Mouse (Mus musculus): Measurements from ENCODE around the gene Frmd8.

Frmd8 gene

DNA sequence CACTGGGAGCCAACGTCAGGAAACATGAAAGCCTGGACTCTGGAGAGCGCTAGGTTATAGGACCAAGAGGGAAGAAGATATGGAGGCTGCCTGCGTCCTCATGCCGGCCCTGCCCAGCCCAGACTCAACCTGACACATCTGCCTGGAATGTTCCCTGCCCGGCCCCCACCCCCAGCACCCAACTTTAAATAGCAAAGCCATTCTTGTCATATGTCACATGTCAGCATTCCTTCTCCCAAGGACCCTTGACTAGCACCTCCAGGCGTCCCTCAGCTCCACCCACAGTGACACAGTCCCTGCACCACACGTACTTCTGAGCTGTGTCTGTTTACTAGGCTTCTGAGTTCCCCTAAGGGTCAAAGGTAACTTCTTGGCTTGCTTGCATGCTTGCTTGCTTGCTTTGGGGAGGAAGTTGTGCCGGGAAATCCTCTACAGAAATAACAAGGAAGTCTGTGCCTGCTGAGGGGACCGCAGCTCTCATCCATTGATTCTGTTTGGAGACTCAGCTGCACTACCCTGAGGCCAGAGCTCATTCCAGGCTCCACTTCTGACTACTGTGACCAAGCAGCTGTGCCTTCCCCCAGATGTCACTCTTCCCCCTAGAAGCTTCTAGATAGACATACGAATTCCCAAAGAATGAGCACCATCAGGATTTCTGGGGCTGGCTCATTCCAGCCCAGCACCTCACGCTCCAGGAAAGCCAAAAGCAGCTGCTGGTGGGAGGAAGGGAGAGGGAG, 64.8 kb downstream of the Frmd8 start:
- intact Hi-C loops (cut with DNase I) = no loop called here

DNA sequence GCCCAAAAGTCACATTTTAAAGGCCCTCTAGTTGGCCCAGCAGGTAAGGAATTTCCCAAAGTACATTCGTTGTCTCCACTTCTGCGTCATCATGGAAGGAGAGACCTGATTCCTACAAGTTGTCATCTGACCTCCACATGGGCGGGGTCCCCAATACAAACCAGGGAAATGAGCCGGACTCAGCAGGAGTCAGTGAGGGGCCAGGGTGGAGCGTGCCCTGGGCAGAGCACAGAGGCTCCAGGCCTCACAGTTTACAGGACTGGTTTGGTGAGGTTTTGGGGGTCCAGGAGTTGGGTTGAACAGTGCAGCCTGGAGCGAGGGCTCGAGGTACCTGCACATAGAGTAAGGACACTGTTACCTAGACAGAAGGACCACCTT, 65.4 kb downstream of the Frmd8 start:
- intact Hi-C loops (cut with DNase I) = no loop called here

DNA sequence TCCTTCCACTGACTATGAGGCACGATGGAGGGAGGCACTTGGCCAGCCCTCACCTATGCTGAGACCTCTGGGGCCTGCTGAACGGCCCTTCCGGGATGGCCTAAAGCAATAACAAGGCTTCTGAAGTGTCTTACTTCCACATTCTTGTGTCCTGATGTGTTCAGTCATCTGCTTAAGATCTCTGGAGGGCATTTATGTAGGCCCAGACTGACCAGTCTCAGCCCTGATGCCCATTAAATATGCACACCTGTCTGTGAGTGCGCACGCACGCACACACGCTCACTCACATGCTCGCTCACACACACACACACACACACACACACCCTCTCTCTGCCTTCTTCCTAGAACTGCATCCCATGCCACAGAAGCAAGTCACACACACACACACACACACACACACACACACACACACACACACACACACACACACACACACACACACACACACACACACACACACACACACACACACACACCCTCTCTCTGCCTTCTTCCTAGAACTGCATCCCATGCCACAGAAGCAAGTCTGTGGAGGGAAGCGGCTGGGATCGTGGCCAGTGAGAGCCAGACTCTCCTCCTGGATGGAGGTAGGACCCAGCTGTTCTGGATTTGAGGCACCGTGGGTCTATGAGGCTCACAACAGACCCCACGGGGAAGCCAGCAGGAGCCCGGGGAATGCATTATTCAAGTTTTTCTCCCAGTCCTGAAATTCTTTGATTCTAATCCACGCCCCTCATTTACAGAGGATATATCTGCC, 65.9 kb downstream of the Frmd8 start:
- intact Hi-C loops (cut with DNase I) = no loop called here

DNA sequence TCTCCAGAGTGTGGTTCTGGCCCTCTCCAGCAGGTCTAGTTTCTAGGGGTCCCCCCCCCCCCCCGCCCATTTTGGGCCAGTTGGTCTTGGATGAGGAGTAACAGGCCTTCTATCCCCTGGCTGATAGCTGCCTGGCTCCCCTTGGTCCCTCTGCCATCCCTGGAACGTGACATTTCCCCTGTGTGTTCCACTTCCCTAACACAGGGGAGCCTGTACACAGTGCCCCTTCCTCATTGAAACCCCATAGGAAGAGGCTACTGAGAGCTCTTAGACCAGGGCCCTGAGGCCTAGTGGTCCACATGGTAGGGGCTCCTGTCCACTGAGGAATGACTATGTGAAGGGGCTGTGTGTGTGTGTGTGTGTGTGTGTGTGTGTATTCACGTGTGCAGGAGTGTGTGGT, 67.3 kb downstream of the Frmd8 start:
- intact Hi-C loops (cut with DNase I) = no loop called here

DNA sequence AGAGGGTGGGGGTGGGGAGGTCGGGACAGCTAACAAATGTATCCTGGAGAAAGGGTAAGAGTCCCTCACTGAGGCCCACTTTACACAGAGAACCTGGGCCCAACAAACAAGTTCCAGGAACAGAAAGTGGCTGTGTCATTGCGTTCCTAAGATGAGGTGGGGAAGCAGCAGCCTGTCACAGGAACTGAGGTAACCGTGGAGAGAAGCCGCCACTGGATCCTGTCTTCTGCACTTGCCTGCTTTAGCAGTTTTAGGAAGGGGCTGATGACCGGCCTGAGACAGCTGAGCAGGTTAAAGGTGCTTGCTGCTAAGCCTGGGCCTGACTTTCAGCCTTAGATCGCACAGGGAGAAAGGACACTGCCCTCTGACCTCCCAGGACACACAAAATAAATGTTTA, 68.3 kb downstream of the Frmd8 start:
- intact Hi-C loops (cut with DNase I) = no loop called here

DNA sequence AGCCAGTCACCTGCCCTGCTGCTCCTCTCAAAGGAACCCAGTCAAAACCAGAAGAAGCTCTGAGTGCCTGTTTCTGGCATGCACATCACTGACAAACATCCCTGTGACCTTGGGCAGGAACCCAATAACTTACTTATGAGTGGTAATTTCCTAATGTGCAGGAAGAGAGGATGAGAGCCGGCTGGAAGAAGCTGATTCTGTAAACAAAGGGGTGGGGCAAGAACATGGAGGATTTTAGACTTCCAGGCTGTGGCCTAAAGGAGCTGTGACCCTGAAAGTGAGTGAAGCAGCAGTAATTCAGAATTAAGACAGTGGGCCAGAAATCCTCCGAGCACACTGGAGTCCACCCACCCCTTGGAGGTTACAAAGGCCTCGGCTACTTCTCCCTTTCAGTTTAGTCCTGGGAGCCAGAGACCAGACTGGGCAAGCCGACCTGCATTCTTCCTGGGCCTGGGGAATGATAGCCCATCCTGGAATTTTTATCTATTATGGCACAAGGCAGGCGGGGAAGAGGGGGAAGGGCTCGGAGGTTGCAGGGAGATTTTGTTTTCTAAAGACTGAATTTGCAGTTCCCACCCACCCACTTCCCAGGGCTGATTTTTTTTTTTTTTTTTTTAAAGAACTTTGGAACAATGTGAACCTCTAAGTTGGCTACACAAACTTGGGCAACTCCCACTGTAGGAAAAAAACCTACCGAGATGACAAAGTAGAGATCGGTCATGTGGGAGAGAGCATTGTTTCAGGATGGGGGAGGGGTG, 68.8 kb downstream of the Frmd8 start:
- intact Hi-C loops (cut with DNase I) = no loop called here

DNA sequence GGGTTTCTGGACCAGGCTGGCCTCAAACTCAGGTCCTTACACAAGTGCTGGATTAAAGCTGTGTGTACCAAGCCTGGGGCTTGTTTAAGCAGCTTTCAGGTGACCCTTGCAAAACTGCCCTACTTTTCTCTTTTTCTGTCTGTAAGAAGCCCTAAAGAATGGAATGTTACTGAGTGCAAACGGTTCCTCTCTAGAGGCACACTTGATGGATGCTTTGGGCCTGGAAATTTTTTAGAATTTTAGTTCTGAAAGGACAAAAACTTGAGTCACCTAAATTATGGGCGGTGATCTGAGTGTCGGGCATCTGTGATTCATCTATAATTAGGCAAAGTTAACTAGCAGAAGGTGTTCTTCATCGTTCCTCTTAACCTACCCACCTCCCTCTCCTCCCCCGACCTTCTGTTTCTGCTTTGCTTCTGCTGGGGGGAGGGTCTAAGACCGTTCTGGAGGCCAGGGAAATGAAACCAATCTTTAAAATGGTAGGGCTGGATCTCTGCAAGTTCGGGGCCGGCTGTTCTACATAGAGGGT, 70.6 kb downstream of the Frmd8 start:
- intact Hi-C loops (cut with DNase I) = no loop called here

DNA sequence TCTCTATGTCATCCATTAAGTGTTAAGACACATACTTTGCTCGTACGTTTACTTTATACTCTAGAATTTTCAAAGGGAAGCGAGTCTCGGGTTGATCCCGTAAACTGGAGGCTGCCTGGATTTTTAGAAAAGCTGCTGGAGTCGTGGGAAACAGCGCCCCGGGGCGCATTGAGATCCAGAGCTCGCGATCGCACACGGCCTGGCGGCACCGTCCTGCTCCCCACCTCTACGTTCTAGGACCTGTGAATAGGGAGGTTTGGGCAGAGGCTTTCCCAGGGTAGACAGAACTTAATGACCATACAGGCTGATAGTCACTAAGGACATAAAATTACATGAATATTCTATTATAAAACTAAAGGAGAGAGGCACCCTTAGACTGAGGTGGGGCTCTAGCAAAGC, 71.2 kb downstream of the Frmd8 start:
- intact Hi-C loops (cut with DNase I) = loop anchor here (2.0 kb wide), 1 partner anchor 41 kb away; no protein-coding TSS in a partner anchor

DNA sequence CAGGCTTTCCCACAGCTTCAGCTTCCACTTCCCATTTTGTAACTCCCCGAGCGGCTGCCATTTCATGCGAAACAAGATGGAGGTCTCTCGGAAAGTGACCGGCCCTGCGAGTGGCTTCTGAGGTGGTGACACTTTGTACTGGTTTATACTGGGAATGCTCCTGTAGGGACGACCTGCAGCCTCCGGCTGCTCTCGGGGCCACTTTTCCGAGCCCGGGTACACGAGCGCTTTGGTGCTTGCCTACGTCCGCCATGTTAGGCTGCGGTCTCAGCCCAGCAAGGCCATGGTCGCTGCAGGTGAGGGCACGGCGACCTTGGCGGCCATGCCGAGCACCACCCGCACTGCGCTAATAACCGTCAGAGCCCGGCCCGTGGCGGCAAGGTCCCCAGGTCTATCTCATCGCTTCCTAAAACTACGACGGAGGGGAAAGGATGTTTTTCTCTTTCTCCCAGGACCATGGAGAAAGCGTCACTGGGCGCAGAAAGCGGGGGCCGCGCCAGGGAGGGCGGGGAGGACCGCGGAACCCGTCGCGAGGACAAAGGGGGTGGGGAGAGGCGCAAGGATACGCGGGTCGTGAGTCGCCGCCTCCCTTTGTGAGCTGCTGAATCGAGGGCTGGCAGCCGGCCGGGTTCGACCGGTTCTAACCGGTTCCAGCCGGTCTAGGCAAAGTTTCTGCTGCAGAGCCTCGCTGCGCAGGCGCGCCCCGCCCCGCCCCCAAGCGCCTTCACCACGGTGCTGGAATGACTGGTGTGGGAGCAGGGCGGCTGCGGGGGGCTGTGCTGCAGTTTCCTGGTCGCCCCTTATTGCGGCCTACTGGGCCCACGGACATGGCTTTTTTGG, 71.8 kb downstream of the Frmd8 start:
- intact Hi-C loops (cut with DNase I) = loop anchor here (2.0 kb wide), 1 partner anchor 42 kb away; no protein-coding TSS in a partner anchor

DNA sequence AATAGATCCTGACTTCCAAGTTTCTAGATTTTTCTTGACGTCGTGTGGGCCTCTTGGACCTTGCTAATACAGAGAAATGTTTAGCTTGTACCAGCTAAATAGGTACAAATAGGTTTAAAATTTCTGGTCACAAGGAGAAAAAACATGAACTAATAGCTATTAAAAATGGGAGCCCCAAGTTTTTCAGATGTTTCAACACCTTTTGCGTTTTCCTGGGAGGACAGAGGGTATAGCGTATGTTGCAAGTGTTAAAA, 72.4 kb downstream of the Frmd8 start:
- intact Hi-C loops (cut with DNase I) = loop anchor here (2.0 kb wide), 1 partner anchor 42 kb away; no protein-coding TSS in a partner anchor

DNA sequence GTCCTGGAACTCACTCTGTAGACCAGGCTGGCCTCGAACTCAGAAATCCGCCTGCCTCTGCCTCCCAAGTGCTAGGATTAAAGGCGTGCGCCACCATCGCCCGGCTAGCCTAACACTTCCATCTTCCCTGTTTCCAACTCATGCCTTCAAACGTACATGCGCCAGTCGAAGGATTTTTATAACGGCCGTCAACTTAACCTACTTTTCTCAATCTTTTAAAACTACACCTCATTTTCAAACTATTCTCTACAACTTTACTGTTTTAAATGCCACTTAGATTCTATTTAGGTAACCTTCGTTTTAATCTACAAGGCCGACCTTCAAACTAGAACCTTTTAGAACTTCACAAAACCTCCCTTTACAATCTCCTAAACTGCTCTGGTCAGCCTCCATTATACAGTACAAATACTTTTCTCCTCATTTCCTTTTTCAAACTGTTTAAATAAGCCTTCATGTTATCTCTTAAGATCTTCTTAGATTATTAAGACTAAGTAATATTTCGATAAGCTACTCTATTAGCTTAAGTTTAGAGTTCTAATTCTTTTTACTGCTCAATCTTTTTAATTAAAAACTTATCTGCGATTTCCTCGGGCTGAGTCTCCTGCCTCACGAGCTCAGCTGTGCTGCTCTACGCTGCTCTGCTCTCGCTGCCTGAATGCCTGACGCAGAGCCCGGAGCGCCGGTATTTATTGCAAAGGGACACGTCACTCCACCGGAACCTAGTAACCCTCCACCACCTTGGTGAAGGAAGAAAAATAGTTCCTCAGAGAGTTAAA, 72.9 kb downstream of the Frmd8 start:
- intact Hi-C loops (cut with DNase I) = loop anchor here (2.0 kb wide), 1 partner anchor 43 kb away; no protein-coding TSS in a partner anchor

DNA sequence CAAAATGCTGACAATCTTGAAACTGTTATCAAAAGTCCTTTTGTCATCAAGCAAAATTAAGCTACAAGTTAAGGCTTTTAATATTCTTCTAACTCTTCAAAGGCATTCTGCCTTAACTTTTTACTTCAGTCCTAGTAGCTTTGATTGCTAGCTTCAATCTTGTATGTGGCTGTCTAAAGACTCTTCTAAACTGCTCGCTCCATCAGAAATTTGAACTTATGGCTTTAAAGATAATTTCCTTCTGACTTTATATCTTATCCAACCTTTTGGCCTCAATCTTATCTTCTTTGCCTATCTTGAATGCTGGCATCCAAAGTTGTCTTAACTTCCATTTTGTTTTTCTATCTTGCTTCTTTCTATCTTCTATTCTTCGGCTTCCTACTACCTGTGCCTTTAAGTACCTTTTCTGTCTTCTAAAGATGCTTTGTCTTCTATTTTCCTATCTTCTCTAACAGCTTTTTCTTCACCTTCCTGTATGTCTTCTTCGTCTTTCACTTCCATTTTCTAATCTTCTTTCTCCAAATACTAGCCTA, 73.6 kb downstream of the Frmd8 start:
- intact Hi-C loops (cut with DNase I) = no loop called here

DNA sequence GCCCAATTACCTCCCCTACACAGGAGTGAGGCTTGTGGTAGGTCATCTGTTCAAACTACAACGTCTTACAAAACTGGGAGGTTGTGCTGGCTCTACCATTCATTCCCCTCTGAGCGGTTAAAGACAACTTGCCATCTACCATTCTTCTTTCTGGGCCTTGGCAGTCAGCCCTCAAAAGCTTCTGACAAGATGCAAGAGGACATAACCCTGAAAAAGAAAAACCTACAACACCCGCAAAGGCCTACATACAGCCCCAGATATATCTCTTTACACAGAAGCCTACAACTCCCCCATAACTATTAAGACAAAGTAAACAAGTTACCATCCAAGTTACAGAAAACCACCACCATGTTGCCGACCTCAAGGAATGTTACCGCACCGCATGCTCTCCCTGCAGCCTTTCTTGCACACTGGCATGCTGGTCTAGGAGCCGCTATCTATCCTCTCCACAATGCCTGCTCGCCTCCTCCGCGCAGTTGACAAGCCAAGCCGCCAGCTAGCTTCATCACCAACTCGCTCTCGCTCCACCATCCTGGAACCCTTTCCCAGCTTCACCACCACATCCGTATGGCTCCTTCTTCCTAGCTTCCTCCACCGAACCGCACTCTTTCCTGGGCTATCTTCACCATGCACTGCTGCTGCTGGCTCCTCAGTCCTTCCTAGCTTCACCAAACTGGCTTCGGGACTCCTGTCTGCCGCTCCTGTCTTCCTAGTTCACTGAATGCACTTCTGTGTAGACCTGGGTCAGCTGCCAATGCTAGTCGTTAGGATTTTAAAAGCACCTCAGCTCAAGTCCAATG, 74.2 kb downstream of the Frmd8 start:
- intact Hi-C loops (cut with DNase I) = no loop called here

DNA sequence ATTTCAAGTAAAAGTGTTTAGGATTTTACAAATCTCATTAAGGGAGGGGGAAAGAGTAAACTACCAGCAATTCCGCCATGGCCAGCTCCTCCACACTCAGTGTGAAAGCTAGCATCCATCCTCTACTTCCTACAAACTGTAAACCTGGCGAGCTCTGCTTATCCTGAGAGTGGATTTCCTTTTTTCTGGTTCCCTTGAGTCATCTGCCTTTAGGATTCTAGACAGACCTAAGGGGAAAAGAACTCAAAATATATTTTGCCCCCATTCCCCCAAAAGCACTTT, 74.8 kb downstream of the Frmd8 start:
- intact Hi-C loops (cut with DNase I) = no loop called here
